Mouse (Mus musculus) forelimb bud, embryonic 11.5 days (tissue): ENCODE measurements around the gene Epha7.

Source experiments
- DNase-seq: peaks from one replicate; pipeline ENCODE4 v3.0.0-alpha.2; 2012; ENCODE audit warnings: low read depth, low spot score

Gene Epha7

GRCm38 (mm10) chr4:28899783-28900182 lies 86.9 kb downstream of the Epha7 start:
- DNase-seq, result no peak

DNA sequence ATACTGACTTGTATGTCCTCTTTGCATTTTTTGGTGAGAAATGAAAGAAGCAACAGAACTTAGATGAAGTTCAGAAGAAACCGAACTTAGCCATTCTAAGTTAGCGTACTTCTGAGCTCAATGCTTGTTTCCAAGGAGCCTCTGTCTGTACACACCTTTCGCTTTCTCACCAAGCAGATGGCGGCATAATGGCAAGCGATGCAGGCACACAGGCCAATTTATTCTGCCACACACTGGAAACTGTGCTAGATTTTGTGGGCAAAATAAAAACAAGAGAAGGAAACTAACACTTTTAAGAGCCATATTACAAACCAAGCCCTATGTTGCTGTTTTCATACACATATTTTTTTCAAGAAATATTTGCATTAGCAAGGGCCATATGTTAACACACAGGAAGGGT lies 88.6 kb downstream of the Epha7 start:
- no peak for DNase-seq

- no peak for DNase-seq
These were observed 89.2 kb downstream of the Epha7 start for GRCm38 (mm10) chr4:28902004-28902704.

DNA sequence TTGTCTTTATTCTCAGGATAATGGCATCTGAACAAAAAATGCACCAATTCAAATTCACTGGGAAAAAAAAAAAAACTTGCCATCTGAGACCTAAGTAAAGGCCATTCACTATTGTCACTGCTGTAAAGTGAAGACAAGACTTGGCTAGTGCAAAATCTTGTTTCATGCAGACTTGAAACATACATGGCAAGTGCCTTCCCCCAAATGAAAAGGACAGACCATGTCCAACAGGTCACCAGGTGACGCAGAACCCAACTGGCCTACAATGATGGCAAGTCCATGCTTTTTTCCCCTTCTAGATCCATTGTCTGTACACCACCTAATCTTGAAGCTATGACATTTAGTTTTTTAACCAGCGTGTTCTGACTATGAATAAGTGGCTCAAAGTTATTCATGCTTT lies 94.1 kb downstream of the Epha7 start:
- no peak for DNase-seq

DNA sequence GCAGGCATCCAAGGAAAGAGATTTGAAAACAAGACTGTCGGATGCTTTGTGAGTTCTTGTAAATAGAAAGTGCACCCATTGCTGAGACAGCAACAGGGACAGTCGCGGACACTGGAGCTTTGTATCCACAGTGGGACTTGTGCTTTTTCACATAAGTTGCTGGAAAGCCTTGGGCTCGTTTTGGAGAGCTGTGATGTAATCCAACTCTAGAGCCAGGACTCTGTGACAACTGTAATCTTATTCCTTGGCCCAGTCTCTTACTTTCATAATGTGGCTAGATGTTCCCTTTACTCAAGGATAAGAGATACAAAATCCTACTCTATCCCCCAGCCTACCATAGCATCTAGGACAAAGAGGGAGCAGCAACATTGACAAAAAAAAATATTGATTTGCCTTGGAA lies 97.2 kb downstream of the Epha7 start:
- DNase-seq, result no peak

- no peak for DNase-seq
These were observed 99.1 kb downstream of the Epha7 start for GRCm38 (mm10) chr4:28912028-28912427.

GRCm38 (mm10) chr4:28913613-28914012 lies 100.7 kb downstream of the Epha7 start:
- DNase-seq, result no peak

GRCm38 (mm10) chr4:28920645-28921044 lies 107.7 kb downstream of the Epha7 start:
- DNase-seq, result no peak

DNA sequence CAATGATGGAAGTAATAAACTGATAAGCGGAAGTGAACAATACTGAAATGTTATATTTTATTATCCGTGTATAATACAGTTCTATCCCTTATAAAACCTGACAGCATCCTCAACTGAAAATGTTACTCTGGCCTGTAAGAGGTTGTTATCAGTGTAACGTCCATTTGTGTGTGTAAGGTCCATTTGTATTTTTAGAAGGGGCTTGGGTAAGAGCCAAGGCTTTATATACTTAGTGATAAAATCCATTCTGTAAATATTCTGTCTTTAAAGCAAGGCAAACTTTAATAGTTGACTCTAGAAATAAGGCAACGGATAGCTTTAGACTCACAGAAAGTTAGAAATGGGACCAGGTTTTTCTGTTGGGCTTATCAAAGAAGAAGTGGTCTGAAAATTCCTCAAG lies 113.1 kb downstream of the Epha7 start:
- no peak for DNase-seq

DNA sequence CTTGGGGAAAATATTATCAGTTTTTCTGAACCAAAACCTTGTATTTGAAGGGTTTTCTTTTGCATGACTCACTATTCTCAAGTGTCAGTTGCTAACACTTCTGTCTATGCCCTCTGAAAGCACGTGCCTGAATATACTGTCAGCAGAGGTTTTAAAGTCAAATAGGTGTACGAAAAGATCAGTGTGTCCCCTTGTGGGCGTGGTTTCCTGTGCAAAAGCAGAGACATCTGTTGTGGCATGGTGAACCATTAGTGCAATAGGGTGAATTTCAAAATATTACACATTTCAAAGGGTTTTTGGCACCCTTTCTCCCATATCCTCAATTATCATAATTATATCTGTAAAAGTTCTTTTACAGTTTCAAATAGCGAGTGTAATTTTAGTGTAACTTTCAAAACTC lies 120.5 kb downstream of the Epha7 start:
- DNase-seq, result no peak

DNA sequence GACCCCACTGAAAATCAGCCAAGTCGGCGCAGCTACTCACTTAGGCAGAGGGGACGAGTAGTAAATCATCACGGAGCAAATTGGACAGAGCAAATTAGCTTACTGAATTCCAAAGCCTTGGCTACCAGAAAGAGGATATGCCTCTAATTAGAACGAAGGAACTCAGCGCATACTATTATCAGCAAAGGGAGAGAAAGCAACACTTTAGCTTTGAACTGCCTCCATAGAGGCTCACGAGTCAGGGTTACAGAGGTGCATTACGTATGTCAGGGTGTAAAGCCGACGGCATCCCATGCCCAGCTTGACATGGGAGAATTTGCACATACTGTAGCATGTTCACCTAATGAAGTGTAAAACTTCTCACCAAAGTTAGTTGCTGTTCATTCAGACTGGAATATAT lies 121.9 kb downstream of the Epha7 start:
- DNase-seq, result no peak

DNA sequence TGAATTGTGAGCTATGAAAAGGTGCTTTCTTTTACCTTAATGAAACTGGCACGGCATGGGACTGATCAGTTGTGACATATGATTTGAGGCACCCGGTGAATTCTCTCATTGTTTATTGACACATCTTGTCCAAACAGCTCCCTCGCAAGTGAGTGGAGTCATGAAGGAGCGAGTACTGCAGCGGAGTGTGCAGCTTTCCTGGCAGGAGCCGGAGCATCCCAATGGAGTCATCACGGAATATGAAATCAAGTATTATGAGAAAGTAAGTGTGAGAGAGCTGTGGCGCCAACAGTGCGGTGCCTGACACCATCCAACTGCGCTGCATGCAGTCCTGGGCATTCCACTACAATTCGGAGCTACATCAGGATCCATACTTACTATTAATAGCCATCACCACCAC lies 122.6 kb downstream of the Epha7 start:
- DNase-seq, result no peak

- no peak for DNase-seq
These were observed 127.8 kb downstream of the Epha7 start for GRCm38 (mm10) chr4:28940710-28941109.

DNA sequence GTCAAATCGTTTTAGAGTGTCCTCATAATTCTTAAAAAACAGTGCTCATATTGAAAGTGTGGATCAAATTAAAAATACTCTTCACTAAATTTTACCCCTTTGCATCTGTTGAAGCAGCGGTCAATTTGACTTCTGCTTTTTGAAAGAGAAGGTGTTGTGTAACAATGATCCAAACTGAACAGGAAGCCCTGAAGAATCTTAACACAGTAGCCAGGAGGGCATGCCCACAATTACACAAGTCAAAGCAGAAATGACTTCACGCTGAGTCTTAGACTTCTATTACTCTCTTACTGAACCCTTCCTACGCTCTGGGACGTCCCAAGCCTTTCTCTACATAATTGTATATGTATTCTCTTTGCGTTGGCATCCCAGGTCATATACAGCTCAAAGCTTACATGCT lies 131.3 kb downstream of the Epha7 start:
- DNase-seq, result no peak

DNA sequence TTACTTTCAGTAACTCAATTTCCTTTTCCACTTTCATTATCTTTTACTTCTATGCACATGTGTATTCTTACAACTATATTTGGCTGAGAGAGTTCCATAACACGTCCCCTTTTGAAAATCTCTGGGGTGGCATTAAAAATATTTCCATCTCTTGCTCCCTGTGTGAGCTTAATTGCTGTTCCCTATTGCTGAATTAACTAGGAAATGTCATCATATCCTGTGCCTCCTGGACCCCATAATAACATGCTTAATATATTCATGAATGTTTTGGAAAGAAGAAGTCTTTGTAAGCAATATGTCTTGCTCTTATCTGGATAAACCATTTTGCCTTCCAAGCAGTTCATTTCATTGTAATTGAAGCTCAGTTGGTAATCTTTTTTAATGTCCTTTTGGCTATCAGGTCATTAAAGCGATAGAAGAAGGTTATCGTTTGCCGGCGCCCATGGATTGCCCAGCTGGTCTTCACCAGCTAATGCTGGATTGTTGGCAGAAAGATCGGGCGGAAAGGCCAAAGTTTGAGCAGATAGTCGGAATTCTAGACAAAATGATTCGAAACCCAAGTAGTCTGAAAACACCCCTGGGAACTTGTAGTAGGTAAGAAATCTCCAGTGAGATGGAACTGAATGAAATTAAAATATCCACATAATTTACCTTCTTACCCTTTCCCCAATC lies 148.1 kb downstream of the Epha7 start:
- no peak for DNase-seq

GRCm38 (mm10) chr4:28967584-28968315 lies 154.8 kb downstream of the Epha7 start:
- no peak for DNase-seq

GRCm38 (mm10) chr4:28998462-28999286 lies 185.7 kb downstream of the Epha7 start:
- DNase-seq, result no peak

DNA sequence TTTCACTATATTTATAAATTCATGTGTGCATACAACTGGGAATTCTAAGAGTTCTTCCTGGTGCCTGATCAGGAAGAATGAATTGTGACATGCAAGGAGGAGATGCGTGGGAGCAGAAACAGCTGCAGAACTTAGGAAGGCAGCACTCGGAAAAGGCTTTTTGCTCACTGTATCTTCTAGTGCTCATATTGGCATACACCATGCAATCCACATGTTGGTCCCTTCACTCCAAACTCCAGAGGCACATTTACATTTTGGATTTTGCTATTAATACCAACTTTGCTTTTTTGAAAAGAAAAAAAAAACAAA lies 186.3 kb downstream of the Epha7 start:
- no peak for DNase-seq

- no peak for DNase-seq
These were observed 197.4 kb downstream of the Epha7 start for GRCm38 (mm10) chr4:29010333-29010732.
